In genomic region chr12:55124242-55124641, GRCm38 (mm10) we compare ENCODE assay signal across 8 mouse cellular contexts. TPM values are rescaled to one million over a fixed set of nuclear protein-coding genes. Genes with fewer than 3 reads are reported as not detected.
A peak's percentile ranks its signal among the peaks of the same experiment; 100 is the strongest.
DNase-seq lines count a peak whose midpoint lies in the region; ATAC-seq and TF ChIP-seq lines count a peak whose summit lies in the region.
"Not testable (repeated sequence)": the region's sequence is repeated elsewhere in the genome, so short reads cannot be mapped to it uniquely, and the experiment has no call there.

TSS of gene Fam177a (plus strand) at chr12:55124469.

- H3K4me2 ChIP-seq in embryonic facial prominence, embryonic 11.5 days (ENCODE audit: low read depth, low read length); kidney, embryonic 16.5 days (replicated peaks; ENCODE audit: low read depth, low read length); limb, embryonic 11.5 days (ENCODE audit: low read depth, severe bottlenecking); lung, postnatal 0 days (replicated peaks; ENCODE audit: low read depth, low read length); neural tube, embryonic 12.5 days (replicated peaks): not testable (repeated sequence)

- not testable (repeated sequence) for TF ChIP-seq CTCF in lung, postnatal 0 days (IDR thresholded peaks at IDR 0.05)

- DNase-seq in embryonic facial prominence, embryonic 11.5 days (ENCODE audit: low spot score); frontal cortex, adult 2 months (ENCODE audit: extremely low spot score in 1 of 2, low spot score in 1 of 2); limb, embryonic 11.5 days (ENCODE audit: low spot score); lung, postnatal 0 days (ENCODE audit: low spot score): not testable (repeated sequence)

- H3K4me3 ChIP-seq in embryonic facial prominence, embryonic 11.5 days (ENCODE audit: low read depth, low read length); kidney, embryonic 16.5 days (ENCODE audit: low read length); limb, embryonic 11.5 days (ENCODE audit: low read depth, low read length); lung, postnatal 0 days (ENCODE audit: low read depth, low read length); neural tube, embryonic 12.5 days: not testable (repeated sequence)

- not testable (repeated sequence) for H3K9me3 ChIP-seq in embryonic facial prominence, embryonic 11.5 days (replicated peaks; ENCODE audit: control insufficient read depth, low read length); kidney, embryonic 16.5 days (ENCODE audit: low read length); limb, embryonic 11.5 days (ENCODE audit: control insufficient read depth, low read length); lung, postnatal 0 days (ENCODE audit: low read length); neural tube, embryonic 12.5 days

- no CpG with 5 or more reads among the region's 40 CpGs for WGBS in embryonic facial prominence, embryonic 11.5 days
- WGBS in kidney, embryonic 16.5 days = no CpG with 5 or more reads among the region's 40 CpGs
- WGBS in limb, embryonic 11.5 days = no CpG with 5 or more reads among the region's 40 CpGs
- WGBS in lung, postnatal 0 days = no CpG with 5 or more reads among the region's 40 CpGs
- no CpG with 5 or more reads among the region's 40 CpGs for WGBS in neural tube, embryonic 12.5 days

- H3K9ac ChIP-seq in embryonic facial prominence, embryonic 11.5 days (replicated peaks; ENCODE audit: low read length); kidney, embryonic 16.5 days (replicated peaks; ENCODE audit: low read length); limb, embryonic 11.5 days (ENCODE audit: low read length); lung, postnatal 0 days (replicated peaks; ENCODE audit: low read depth); neural tube, embryonic 12.5 days: not testable (repeated sequence)

- H3K4me1 ChIP-seq in embryonic facial prominence, embryonic 11.5 days (ENCODE audit: control insufficient read depth, insufficient read depth, low read length); kidney, embryonic 16.5 days (ENCODE audit: insufficient read depth, low read length); limb, embryonic 11.5 days (ENCODE audit: control insufficient read depth, insufficient read depth, low read length); lung, postnatal 0 days (ENCODE audit: insufficient read depth, low read depth, low read length); neural tube, embryonic 12.5 days: not testable (repeated sequence)

- not testable (repeated sequence) for H3K27ac ChIP-seq in embryonic facial prominence, embryonic 11.5 days (replicated peaks; ENCODE audit: low read depth, low read length); kidney, embryonic 16.5 days (ENCODE audit: low read length); limb, embryonic 11.5 days (replicated peaks; ENCODE audit: low read depth, low read length); lung, postnatal 0 days (ENCODE audit: low read length); neural tube, embryonic 12.5 days

- peak; percentile 92 for ATAC-seq in CD4-positive, CD25-positive, alpha-beta regulatory T cell, adult 4 months
- ATAC-seq in embryonic facial prominence, embryonic 11.5 days (replicated peaks; ENCODE audit: insufficient number of reproducible peaks, low FRiP score, low TSS enrichment, low read depth) = peak; percentile 94
- ATAC-seq in hematopoietic stem cell, adult 5-6 weeks (replicated peaks in 1 of 2; ENCODE audit: insufficient read depth in 1 of 2, low FRiP score in 2 of 2, low TSS enrichment in 1 of 2, low read depth in 1 of 2, poor library complexity in 2 of 2, severe bottlenecking in 2 of 2) = peak; percentile 92 to 94
- ATAC-seq in kidney, embryonic 16.5 days (ENCODE audit: low FRiP score, low TSS enrichment) = peak; percentile 97
- peak; percentile 92 for ATAC-seq in limb, embryonic 11.5 days (ENCODE audit: insufficient number of reproducible peaks, low FRiP score, low TSS enrichment, low read depth)
- peak; percentile 99 for ATAC-seq in lung, postnatal 0 days
- peak; percentile 97 for ATAC-seq in neural tube, embryonic 12.5 days (ENCODE audit: low FRiP score, low read depth)

- TF ChIP-seq EP300 in lung, postnatal 0 days (IDR thresholded peaks at IDR 0.05) = not testable (repeated sequence)

- not testable (repeated sequence) for H3K27me3 ChIP-seq in embryonic facial prominence, embryonic 11.5 days (ENCODE audit: control insufficient read depth, insufficient read depth, low read length); kidney, embryonic 16.5 days (ENCODE audit: insufficient read depth, low read length); limb, embryonic 11.5 days (ENCODE audit: control insufficient read depth, insufficient read depth, low read length); lung, postnatal 0 days (replicated peaks; ENCODE audit: insufficient read depth, low read length); neural tube, embryonic 12.5 days (replicated peaks)

- not testable (repeated sequence) for H3K36me3 ChIP-seq in embryonic facial prominence, embryonic 11.5 days (replicated peaks; ENCODE audit: control insufficient read depth, insufficient read depth, low read depth, low read length); kidney, embryonic 16.5 days (ENCODE audit: insufficient read depth, low read length); limb, embryonic 11.5 days (ENCODE audit: control insufficient read depth, insufficient read depth, low read length); lung, postnatal 0 days (ENCODE audit: insufficient read depth, low read length); neural tube, embryonic 12.5 days

RNA-seq across cellular contexts. Expression of gene Fam177a, which starts in this region (rescaled TPM):
- 10 to 100 TPM in 1 of 2 experiments, 1 to 10 TPM in 1; 9.4 to 18.7 TPM for polyA plus RNA-seq in CD4-positive, CD25-positive, alpha-beta regulatory T cell, adult 4 months (2017; shearing (Covaris generic))
- 14.4 and 15.5 TPM in 2 replicates for polyA plus RNA-seq in embryonic facial prominence, embryonic 11.5 days (2014; fragmentation: Nextera tagmentation; extraction: Ambion mirVana)
- polyA plus RNA-seq in frontal cortex, adult 2 months (2012; rRNA removed) = 23.7 and 24.9 TPM in 2 replicates
- total RNA-seq in hematopoietic stem cell, adult 5-6 weeks (2017) = 14.3 and 21.1 TPM in 2 replicates
- polyA plus RNA-seq in kidney, embryonic 16.5 days (2015; fragmentation: Nextera tagmentation; extraction: Ambion mirVana) = 11.7 and 13.5 TPM in 2 replicates
- 11.3 and 13.0 TPM in 2 replicates for polyA plus RNA-seq in limb, embryonic 11.5 days (2014; fragmentation: Nextera tagmentation; extraction: Ambion mirVana)
- 53.0 and 56.1 TPM in 2 replicates for polyA plus RNA-seq in lung, postnatal 0 days (2015; fragmentation: Nextera tagmentation; extraction: Ambion mirVana)
- 22.3 and 28.5 TPM in 2 replicates for polyA plus RNA-seq in neural tube, embryonic 12.5 days (2016; fragmentation: Nextera tagmentation; extraction: Ambion mirVana)
